Mouse (Mus musculus) myocyte (in vitro differentiated cells): ENCODE results near the gene Fbn1. TPM values are rescaled to one million over a fixed set of nuclear protein-coding genes. Genes with fewer than 3 reads are reported as not detected.

Experiments used
- H3K27me3 ChIP-seq: one replicate; pipeline ENCODE4 v1.6.1; 2011; ENCODE audit not compliant: control insufficient read depth, insufficient read depth, insufficient read length
- H3K36me3 ChIP-seq: one replicate; pipeline ENCODE4 v1.6.1; 2011; ENCODE audit not compliant: control insufficient read depth, insufficient read depth
- H3K4me2 ChIP-seq: one replicate; pipeline ENCODE4 v1.6.1; 2011; ENCODE audit warnings: low read depth, control low read depth
- H3K4me3 ChIP-seq: one replicate; pipeline ENCODE4 v1.5.1; 2011; ENCODE audit warnings: mild to moderate bottlenecking, control low read depth, moderate library complexity
- H3K79me2 ChIP-seq: one replicate; pipeline ENCODE4 v1.6.1; 2011; ENCODE audit not compliant: control insufficient read depth, insufficient read depth
- H3ac ChIP-seq: one replicate; pipeline ENCODE4 v1.6.1; 2011; ENCODE audit not compliant: control insufficient read depth, insufficient read length
- CEBPB ChIP-seq: IDR thresholded peaks from 2 replicates; pipeline ENCODE4 v1.6.1; 2011; ENCODE audit warnings: mild to moderate bottlenecking, moderate library complexity; ENCODE audit not compliant: poor library complexity, insufficient read depth, severe bottlenecking
- E2F4 ChIP-seq: IDR thresholded peaks from one replicate; pipeline ENCODE4 v1.6.1; 2011; ENCODE audit warnings: mild to moderate bottlenecking, control low read depth, moderate library complexity; ENCODE audit not compliant: insufficient read depth
- MAX ChIP-seq: IDR thresholded peaks from one replicate; pipeline ENCODE4 v1.6.1; 2011; ENCODE audit warnings: low read depth, mild to moderate bottlenecking, control low read depth
- MYOD1 ChIP-seq, 3 experiments: IDR thresholded peaks; one replicate each; pipeline ENCODE4 v1.6.1; 2011; ENCODE audit warnings: control low read depth in 2 of 3, low read depth in 2 of 3, mild to moderate bottlenecking in 2 of 3, moderate library complexity in 1 of 3; ENCODE audit not compliant: insufficient read length in 2 of 3, control insufficient read depth in 1 of 3
- MYOG ChIP-seq, 3 experiments: IDR thresholded peaks; one replicate each; pipeline ENCODE4 v1.6.1; 2011; ENCODE audit warnings: control low read depth in 2 of 3, low read depth in 2 of 3, mild to moderate bottlenecking in 2 of 3; ENCODE audit not compliant: insufficient read length in 2 of 3, control insufficient read depth in 1 of 3, insufficient read depth in 1 of 3
- POLR2A ChIP-seq: IDR thresholded peaks from one replicate; pipeline ENCODE4 v1.6.1; 2011; ENCODE audit warnings: low read depth, mild to moderate bottlenecking, control low read depth, moderate library complexity; ENCODE audit not compliant: insufficient read length
- POLR2AphosphoS2 ChIP-seq: IDR thresholded peaks from one replicate; pipeline ENCODE4 v1.6.1; 2011; ENCODE audit warnings: low read depth, control low read depth; ENCODE audit not compliant: insufficient read length
- REST ChIP-seq: IDR thresholded peaks from one replicate; pipeline ENCODE4 v1.6.1; 2011; ENCODE audit warnings: mild to moderate bottlenecking, control low read depth, moderate library complexity; ENCODE audit not compliant: insufficient read depth, insufficient read length
- SRF ChIP-seq: IDR thresholded peaks from one replicate; pipeline ENCODE4 v1.6.1; 2011; ENCODE audit warnings: low read depth; ENCODE audit not compliant: control insufficient read depth, insufficient read length
- TCF12 ChIP-seq: IDR thresholded peaks from one replicate; pipeline ENCODE4 v1.6.1; 2011; ENCODE audit warnings: mild to moderate bottlenecking, control low read depth; ENCODE audit not compliant: poor library complexity, insufficient read depth, severe bottlenecking
- TCF3 ChIP-seq: IDR thresholded peaks from one replicate; pipeline ENCODE4 v1.6.1; 2011; ENCODE audit warnings: low read depth, control low read depth; ENCODE audit not compliant: insufficient read length
- USF1 ChIP-seq: IDR thresholded peaks from one replicate; pipeline ENCODE4 v1.6.1; 2011; ENCODE audit warnings: low read depth, mild to moderate bottlenecking, control low read depth, moderate library complexity
- polyA plus RNA-seq: library from polyadenylated mRNA; unstranded; fragments of >200 nt; fragmentation: generic; extraction: Trizol; gene quantifications from one replicate; pipeline ENCODE4 v1.2.1, GENCODE M21; 2012; ENCODE audit warnings: missing spikeins

Gene Fbn1
- polyA plus RNA-seq, 1 experiment: 125 TPM

DNA sequence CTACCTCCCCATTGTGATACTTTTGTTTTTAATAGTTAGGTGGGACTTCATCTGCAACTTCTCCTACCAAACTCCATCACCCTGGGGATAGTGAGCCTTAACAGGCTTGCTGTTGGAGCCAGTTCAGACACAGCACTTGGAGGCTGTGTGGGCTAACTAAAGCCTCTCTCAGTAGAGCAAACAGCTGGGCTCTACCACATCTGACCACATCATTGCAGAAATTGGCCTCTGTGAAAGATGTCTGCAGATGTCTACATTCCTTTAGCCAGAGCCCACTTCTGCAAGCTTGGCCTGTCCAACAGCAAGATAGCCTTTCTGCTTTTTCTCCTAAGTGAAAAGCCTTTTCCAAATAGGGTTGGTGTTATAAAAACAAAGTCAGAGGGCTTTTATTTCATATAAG, 23.6 kb downstream of the Fbn1 start:
- H3K27me3 ChIP-seq: no peaks in the 10 kb centered on the region
- peak overlapping the region; percentile 59 for H3K4me2 ChIP-seq

DNA sequence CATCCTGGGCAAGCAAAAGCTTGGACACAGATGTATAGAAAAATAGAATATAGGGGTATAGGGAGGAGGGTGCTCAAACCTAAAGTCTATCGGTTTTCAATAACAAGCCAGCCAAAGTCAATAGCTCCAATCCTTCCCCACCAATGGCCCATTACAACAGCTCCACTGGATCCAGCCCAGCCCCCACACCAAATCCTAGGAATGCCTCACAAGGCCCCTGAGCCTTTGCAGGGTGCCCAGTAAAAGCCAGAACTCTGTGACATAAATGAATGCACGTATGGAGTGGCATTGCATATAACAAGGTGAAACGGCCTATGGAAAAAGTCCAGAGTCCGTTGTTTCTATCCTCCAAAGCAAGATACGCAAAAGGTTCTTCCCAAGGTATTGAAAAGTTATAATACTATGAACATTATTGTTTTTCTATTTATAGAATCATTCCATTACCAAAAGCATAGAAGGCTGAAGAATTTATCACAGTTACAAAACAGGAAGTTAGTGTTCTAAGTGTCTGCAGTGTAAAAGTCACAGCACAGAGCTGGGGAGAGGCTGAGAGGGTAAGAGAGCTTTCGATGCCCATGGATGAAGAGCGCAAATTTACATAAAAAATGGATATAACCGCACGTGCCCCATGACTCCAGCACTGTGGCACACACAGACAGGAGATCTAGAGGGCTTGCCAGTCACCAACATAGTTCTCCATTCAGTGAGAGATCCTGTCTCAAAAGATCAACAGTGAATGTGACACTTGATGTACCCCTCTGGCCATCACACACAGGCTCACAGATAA, 26.1 kb downstream of the Fbn1 start:
- peaks cover 98% of the 10 kb centered on the region for H3K79me2 ChIP-seq
- H3K27me3 ChIP-seq: no peaks in the 10 kb centered on the region
- no peak overlapping the region for H3K4me3 ChIP-seq
- no peak overlapping the region for H3ac ChIP-seq
- TF ChIP-seq POLR2A (no peak), POLR2AphosphoS2 (no peak), MYOG (IDR thresholded peaks at IDR 0.05; ENCODE audit: control insufficient read depth in 1 of 3, insufficient read depth in 1 of 3, insufficient read length in 2 of 3, low read depth in 2 of 3) (no peak), REST (no peak), TCF12 (no peak), TCF3 (no peak), CEBPB (no peak), E2F4 (no peak), MYOD1 (IDR thresholded peaks at IDR 0.05; ENCODE audit: control insufficient read depth in 1 of 3, insufficient read length in 2 of 3, low read depth in 2 of 3) (no peak), MAX (no peak), SRF (no peak), USF1 (no peak)
- H3K4me2 ChIP-seq: no peak overlapping the region
- H3K36me3 ChIP-seq: peaks cover 26% of the 10 kb centered on the region

More for the DNA sequence above, 23.6 kb downstream of the Fbn1 start:
- TF ChIP-seq CEBPB (0 out of 2 replicates have a peak, but pooled peaks have one; percentile 45), E2F4 (no peak), TCF3 (no peak), MYOD1 (IDR thresholded peaks at IDR 0.05; ENCODE audit: control insufficient read depth in 1 of 3, insufficient read length in 2 of 3, low read depth in 2 of 3) (peak in 2 of 3 experiments; percentile 58 to 75)
- Histone ChIP-seq H3K79me2 (peaks cover 99% of the 10 kb centered on the region), H3K36me3 (peaks cover 6% of the 10 kb centered on the region), H3ac (no peak overlapping the region), H3K4me3 (no peak overlapping the region)

DNA sequence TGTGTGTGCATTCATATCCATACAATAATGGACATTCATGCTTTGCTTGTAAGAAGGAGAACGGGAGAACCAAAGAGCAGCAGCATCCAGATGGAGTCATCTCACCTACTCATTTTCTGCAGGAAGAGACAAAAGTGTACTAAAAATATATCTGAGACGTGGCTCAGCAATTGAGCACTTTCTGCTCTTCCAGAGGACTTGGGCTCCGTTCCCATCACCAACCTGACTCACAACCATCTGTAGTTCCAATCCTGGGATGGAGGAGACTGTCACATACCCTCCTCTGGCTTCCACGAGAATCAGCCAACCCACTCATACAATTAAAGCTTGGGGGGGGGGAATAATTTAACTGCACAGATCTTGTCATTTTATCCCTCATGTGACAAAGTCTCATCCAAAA, 26.7 kb downstream of the Fbn1 start:
- Histone ChIP-seq H3K27me3 (no peaks in the 10 kb centered on the region), H3K36me3 (peaks cover 31% of the 10 kb centered on the region), H3K4me3 (no peak overlapping the region), H3K4me2 (no peak overlapping the region), H3ac (no peak overlapping the region), H3K79me2 (peaks cover 91% of the 10 kb centered on the region)
- TF ChIP-seq E2F4 (no peak), CEBPB (no peak), REST (no peak), POLR2AphosphoS2 (no peak), MAX (no peak), SRF (no peak), TCF3 (no peak), USF1 (no peak), TCF12 (no peak), MYOD1 (IDR thresholded peaks at IDR 0.05; ENCODE audit: control insufficient read depth in 1 of 3, insufficient read length in 2 of 3, low read depth in 2 of 3) (no peak), MYOG (IDR thresholded peaks at IDR 0.05; ENCODE audit: control insufficient read depth in 1 of 3, insufficient read depth in 1 of 3, insufficient read length in 2 of 3, low read depth in 2 of 3) (no peak), POLR2A (no peak)

DNA sequence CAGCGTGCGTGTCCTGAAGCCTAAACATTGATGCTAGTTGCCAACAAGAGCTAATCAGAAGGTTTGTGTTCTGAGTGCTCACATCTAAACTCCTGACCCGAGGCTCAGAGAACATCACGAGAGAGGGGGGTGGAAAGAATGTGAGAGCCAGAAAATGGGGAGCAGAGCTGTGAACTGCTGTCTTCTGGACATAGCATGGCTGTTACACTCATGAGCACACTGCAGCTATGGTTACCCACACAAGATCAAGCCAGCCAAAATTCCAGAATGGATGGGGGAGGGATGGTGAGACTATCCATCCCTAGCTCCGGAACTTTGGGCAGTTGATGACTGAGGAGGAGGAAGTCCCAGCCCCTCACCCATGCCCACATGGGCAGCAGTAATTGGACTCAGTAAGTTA, 27.7 kb downstream of the Fbn1 start:
- Histone ChIP-seq H3K27me3 (no peaks in the 10 kb centered on the region), H3K79me2 (peaks cover 90% of the 10 kb centered on the region), H3ac (no peak overlapping the region), H3K4me2 (no peak overlapping the region), H3K36me3 (peaks cover 41% of the 10 kb centered on the region), H3K4me3 (no peak overlapping the region)
- TF ChIP-seq POLR2A: no peak
- TF ChIP-seq USF1: no peak
- TF ChIP-seq E2F4: no peak
- no peak for TF ChIP-seq MAX
- TF ChIP-seq CEBPB: no peak
- TF ChIP-seq MYOG (IDR thresholded peaks at IDR 0.05; ENCODE audit: control insufficient read depth in 1 of 3, insufficient read depth in 1 of 3, insufficient read length in 2 of 3, low read depth in 2 of 3): no peak
- no peak for TF ChIP-seq TCF3
- TF ChIP-seq REST: no peak
- no peak for TF ChIP-seq SRF
- no peak for TF ChIP-seq TCF12
- TF ChIP-seq POLR2AphosphoS2: no peak
- TF ChIP-seq MYOD1 (IDR thresholded peaks at IDR 0.05; ENCODE audit: control insufficient read depth in 1 of 3, insufficient read length in 2 of 3, low read depth in 2 of 3): no peak

DNA sequence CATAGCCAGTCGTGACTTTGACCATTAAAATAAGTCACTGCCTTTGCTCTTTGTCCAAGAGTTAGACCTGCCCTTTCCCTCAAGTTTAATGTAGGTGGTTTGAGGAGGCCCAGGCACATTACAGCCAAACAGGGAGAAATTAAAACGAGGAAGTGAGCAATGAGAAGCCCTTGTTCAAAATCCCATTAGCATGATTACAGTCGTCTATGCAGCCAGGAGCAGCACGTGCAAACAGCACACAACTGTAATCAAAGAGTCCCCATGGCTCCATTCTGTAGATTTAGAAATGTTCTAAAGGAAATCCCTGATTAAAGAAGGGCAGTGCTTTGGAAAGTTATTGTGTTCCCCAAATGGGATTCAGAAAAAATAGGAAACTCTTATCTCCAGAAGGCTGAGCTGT, 29.1 kb downstream of the Fbn1 start:
- Histone ChIP-seq H3K79me2 (peaks cover 80% of the 10 kb centered on the region), H3K4me2 (no peak overlapping the region), H3K4me3 (no peak overlapping the region), H3K36me3 (peaks cover 46% of the 10 kb centered on the region), H3K27me3 (no peaks in the 10 kb centered on the region), H3ac (no peak overlapping the region)
- TF ChIP-seq POLR2AphosphoS2: no peak
- no peak for TF ChIP-seq MYOG (IDR thresholded peaks at IDR 0.05; ENCODE audit: control insufficient read depth in 1 of 3, insufficient read depth in 1 of 3, insufficient read length in 2 of 3, low read depth in 2 of 3)
- no peak for TF ChIP-seq TCF3
- no peak for TF ChIP-seq POLR2A
- TF ChIP-seq USF1: no peak
- TF ChIP-seq MAX: no peak
- TF ChIP-seq TCF12: no peak
- TF ChIP-seq MYOD1 (IDR thresholded peaks at IDR 0.05; ENCODE audit: control insufficient read depth in 1 of 3, insufficient read length in 2 of 3, low read depth in 2 of 3): no peak
- TF ChIP-seq SRF: no peak
- no peak for TF ChIP-seq CEBPB
- no peak for TF ChIP-seq REST
- TF ChIP-seq E2F4: no peak
